Mouse (Mus musculus): ENCODE results near the gene Spata32. TPM values are rescaled to one million over a fixed set of nuclear protein-coding genes. Genes with fewer than 3 reads are reported as not detected.
"Not testable (repeated sequence)": the region's sequence is repeated elsewhere in the genome, so short reads cannot be mapped to it uniquely, and the experiment has no call there.

The Spata32 gene
- polyA plus RNA-seq, 1 experiment from 2014 or later: not detected

DNA sequence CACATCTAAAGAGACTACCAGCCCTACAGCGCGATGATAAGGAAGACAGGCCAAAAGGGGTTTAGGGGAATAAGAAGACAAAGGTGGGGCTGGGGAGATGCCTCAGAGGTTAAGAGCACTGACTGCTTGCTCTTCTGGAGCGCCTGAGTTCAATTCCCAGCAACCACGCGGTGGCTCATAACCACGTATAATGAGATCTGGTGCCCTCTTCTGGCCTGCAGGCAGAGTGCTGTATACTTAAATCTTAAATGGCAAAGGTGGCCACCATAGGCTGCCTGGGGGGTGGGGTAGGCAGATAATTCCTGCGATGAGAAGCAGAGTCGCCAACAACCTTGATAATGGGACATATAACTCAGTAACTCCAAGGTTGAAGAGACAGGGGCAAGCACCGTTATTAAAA, 19.5 kb upstream of the Spata32 start:
- H3K9ac ChIP-seq: no peak overlapping the region
- H3K36me3 ChIP-seq: peaks cover 59% of the 10 kb centered on the region
- no peak overlapping the region for H3K4me2 ChIP-seq
- H3K9me3 ChIP-seq (replicated peaks): no peaks in the 10 kb centered on the region
- no peaks in the 10 kb centered on the region for H3K27me3 ChIP-seq
- no peak for ATAC-seq (replicated peaks; ENCODE audit: low FRiP score)
- no peak overlapping the region for H3K4me3 ChIP-seq (replicated peaks)
- no peak overlapping the region for H3K27ac ChIP-seq
- H3K4me1 ChIP-seq: peaks cover 17% of the 10 kb centered on the region
- 79% methylated on average over 9 of the region's 9 CpGs for WGBS

DNA sequence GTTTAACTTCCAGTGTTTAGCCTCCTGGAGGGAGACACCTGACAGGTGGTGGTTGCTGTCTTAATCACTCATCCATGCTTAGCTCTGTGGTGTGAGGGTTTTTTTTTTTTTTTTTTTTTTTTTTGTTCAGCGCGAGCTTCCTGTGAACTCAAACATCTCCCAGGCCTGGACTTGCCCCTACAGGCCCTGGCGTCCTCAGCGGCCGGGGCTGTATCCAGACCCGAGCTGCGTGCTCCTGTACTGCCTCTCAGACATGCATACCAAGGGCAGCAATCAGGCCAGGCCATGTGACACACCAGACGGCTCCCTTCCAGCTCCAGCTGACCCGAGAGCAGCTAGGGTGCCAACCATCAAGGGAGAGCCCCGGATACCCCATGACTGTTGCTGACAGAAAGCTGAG, 18.7 kb upstream of the Spata32 start:
- 76% methylated on average over 10 of the region's 10 CpGs for WGBS
- Histone ChIP-seq H3K9me3 (replicated peaks) (no peaks in the 10 kb centered on the region), H3K4me1 (peaks cover 17% of the 10 kb centered on the region), H3K4me2 (no peak overlapping the region), H3K9ac (no peak overlapping the region), H3K36me3 (peaks cover 58% of the 10 kb centered on the region), H3K4me3 (replicated peaks) (no peak overlapping the region), H3K27ac (no peak overlapping the region), H3K27me3 (no peaks in the 10 kb centered on the region)
- ATAC-seq (replicated peaks; ENCODE audit: low FRiP score): no peak

DNA sequence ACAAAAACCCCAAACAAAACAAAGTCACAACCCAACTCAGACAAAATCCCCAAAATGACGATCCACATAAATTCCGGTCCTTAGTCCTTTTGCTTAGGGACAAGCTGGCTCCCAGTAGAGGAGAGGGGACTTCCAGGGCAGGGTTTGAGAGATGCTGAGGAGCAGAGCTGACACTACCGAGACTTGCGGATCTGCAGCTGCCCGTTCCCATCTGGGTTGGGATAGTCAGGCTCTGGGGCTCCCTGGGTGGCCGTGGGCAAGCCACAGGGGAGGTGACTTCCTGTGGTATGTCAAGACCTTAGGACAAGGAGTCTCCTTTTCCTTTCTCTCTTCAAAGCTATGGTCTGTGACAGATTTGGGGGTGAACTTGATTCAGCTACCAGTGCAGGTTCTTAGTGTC, 18.2 kb upstream of the Spata32 start:
- no peak overlapping the region for H3K27ac ChIP-seq
- WGBS: 74% methylated on average over 6 of the region's 6 CpGs
- ATAC-seq (replicated peaks; ENCODE audit: low FRiP score): no peak

DNA sequence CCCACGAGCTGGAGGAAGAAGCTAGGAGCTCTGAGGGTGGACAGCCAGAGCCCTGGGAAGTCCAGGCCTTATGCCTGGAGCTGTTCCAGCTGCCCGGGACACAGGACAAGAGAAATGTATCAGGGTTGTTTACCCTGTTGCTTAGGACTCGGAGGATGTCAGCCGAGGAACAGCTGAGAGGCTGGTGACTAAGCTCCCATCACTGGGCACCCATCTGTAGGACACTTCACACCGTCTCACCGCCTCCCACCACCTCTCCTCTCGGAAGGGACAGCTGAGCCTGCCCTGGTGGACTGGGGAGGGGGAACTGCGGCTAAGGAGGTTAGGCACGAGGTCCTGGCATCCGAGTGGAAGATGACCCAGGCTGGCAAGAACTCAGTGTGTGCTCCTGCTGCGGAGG, 17.5 kb upstream of the Spata32 start:
- Histone ChIP-seq H3K9ac (no peak overlapping the region), H3K9me3 (replicated peaks) (no peaks in the 10 kb centered on the region), H3K4me3 (replicated peaks) (no peak overlapping the region), H3K27me3 (no peaks in the 10 kb centered on the region), H3K36me3 (peaks cover 60% of the 10 kb centered on the region), H3K4me1 (peaks cover 13% of the 10 kb centered on the region), H3K27ac (no peak overlapping the region), H3K4me2 (no peak overlapping the region)
- WGBS: 40% methylated on average over 11 of the region's 11 CpGs
- ATAC-seq (replicated peaks; ENCODE audit: low FRiP score): 0 out of 2 replicates have a peak, but pooled peaks have one; percentile 26

More for the DNA sequence above, 18.2 kb upstream of the Spata32 start:
- peaks cover 17% of the 10 kb centered on the region for H3K4me1 ChIP-seq
- no peak overlapping the region for H3K9ac ChIP-seq
- no peak overlapping the region for H3K4me2 ChIP-seq
- peaks cover 58% of the 10 kb centered on the region for H3K36me3 ChIP-seq
- no peak overlapping the region for H3K4me3 ChIP-seq (replicated peaks)
- no peaks in the 10 kb centered on the region for H3K27me3 ChIP-seq
- no peaks in the 10 kb centered on the region for H3K9me3 ChIP-seq (replicated peaks)

DNA sequence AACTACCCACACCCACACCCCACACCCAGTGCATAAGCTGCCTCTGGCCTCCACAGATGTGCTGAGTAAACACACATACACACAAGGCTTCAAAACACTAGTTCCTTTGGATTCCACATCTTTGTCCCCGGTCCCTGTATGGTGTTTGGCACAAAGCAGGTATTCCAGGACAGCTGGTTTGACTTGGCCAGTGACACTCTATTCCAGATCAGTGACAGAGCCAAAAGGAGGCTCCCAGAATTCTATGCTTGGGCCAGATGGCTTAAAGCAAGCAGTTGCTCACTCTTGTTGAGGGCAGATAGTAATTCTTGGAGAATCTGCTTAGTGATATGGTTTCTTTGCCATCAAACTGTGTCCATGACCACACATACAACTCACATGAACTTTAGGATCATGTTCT, 16.2 kb upstream of the Spata32 start:
- Histone ChIP-seq H3K27ac (no peak overlapping the region), H3K9ac (no peak overlapping the region), H3K9me3 (replicated peaks) (no peaks in the 10 kb centered on the region), H3K4me2 (no peak overlapping the region), H3K27me3 (no peaks in the 10 kb centered on the region), H3K36me3 (peaks cover 60% of the 10 kb centered on the region), H3K4me3 (replicated peaks) (no peak overlapping the region), H3K4me1 (peaks cover 9% of the 10 kb centered on the region)
- ATAC-seq (replicated peaks; ENCODE audit: low FRiP score): no peak
- 75% methylated on average over 1 of the region's 1 CpGs for WGBS

DNA sequence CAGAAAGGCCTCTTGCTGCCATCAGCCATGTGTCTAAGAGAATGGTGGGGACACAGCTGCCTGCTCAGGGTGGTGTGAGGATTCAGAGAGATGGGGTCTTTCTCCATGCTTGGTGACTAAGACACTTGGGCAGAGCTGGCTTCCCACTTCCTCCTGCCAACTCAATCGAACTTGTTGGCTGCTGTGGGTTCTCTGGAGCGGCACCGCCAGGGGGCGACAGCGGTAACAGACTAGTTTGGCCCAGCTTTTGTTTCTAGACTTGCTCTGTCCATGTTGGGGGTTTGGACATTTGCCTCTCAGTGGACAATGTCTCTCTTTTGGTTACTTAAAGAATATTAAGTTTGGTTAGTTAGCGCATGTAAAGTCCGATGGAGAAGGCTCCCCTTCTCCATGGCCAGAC, 14.7 kb upstream of the Spata32 start:
- Histone ChIP-seq H3K9me3 (replicated peaks) (no peaks in the 10 kb centered on the region), H3K27ac (no peak overlapping the region), H3K4me1 (peaks cover 9% of the 10 kb centered on the region), H3K4me2 (no peak overlapping the region), H3K36me3 (peaks cover 57% of the 10 kb centered on the region), H3K27me3 (no peaks in the 10 kb centered on the region), H3K4me3 (replicated peaks) (no peak overlapping the region), H3K9ac (no peak overlapping the region)
- ATAC-seq (replicated peaks; ENCODE audit: low FRiP score): no peak
- 45% methylated on average over 7 of the region's 7 CpGs for WGBS

DNA sequence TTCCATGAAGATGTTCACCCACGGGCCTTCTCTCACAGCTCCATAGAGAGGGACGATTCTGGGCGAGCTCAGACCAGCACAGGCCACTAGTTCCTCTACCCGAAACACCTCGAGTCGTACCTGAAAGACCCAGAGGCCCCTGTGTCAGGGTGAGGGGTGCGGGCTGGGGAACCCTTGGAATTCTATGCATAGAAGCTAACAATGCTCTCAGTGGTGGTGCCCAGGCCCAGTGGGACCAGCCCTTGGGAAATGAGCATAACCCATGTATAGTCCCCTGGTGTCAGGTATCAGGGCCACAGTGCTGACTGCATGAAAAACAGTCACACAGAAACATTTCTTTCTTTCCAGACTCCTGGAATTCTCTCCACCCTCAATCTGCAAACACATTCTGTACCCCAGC, 13.1 kb upstream of the Spata32 start:
- no peak overlapping the region for H3K27ac ChIP-seq
- H3K9me3 ChIP-seq (replicated peaks): no peaks in the 10 kb centered on the region
- no peak overlapping the region for H3K4me3 ChIP-seq (replicated peaks)
- H3K4me2 ChIP-seq: no peak overlapping the region
- ATAC-seq (replicated peaks; ENCODE audit: low FRiP score): no peak
- H3K4me1 ChIP-seq: peaks cover 9% of the 10 kb centered on the region
- no peaks in the 10 kb centered on the region for H3K27me3 ChIP-seq
- WGBS: 88% methylated on average over 7 of the region's 7 CpGs
- peaks cover 62% of the 10 kb centered on the region for H3K36me3 ChIP-seq
- H3K9ac ChIP-seq: no peak overlapping the region

DNA sequence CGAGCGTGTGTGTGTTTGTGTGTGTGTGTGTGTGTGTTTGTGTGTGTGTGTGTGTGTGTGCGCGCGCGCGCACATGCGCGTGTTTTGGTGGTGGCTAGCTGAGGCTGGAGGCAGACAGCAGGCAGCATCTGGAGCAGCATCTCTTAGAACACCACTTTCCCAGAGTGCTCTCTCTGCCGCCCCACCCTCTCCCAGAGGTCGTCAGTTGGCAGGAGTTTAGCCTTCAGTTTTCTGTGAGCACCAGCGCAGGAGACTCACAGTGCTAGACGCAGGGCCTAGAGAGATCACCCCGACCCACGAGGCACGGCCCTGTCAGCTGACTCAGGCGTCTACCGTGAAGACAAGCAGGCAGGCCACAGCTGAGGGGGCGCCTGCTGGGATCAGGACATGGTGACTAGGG, 12.4 kb upstream of the Spata32 start:
- H3K9me3 ChIP-seq (replicated peaks): no peaks in the 10 kb centered on the region
- 89% methylated on average over 19 of the region's 19 CpGs for WGBS

DNA sequence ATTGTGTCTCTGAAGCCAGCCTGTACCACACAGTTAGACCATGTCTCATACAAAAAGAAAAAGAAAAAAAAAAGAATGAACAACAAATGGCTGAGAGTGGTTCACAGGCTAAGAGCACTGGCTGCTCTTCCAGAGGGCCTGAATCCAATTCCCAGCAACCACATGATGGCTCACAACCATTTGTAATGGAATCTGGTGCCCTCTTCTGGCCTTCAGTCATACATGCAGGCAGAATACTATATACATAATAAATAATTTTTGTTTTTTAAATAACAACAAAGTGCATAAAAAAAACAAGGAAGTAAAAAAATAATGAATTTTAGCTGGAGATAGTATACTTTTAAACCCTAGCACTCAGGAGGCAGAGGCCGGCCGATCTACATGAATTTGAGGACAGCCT, 11.4 kb upstream of the Spata32 start:
- H3K4me2 ChIP-seq: no peak overlapping the region
- no peak overlapping the region for H3K27ac ChIP-seq
- 98% methylated on average over 2 of the region's 2 CpGs for WGBS
- no peaks in the 10 kb centered on the region for H3K27me3 ChIP-seq
- H3K36me3 ChIP-seq: peaks cover 69% of the 10 kb centered on the region
- H3K4me3 ChIP-seq (replicated peaks): no peak overlapping the region
- H3K9ac ChIP-seq: no peak overlapping the region
- peaks cover 6% of the 10 kb centered on the region; the same call in 1 of the 2 replicates for H3K4me1 ChIP-seq
- ATAC-seq (replicated peaks; ENCODE audit: low FRiP score): no peak
- no peaks in the 10 kb centered on the region for H3K9me3 ChIP-seq (replicated peaks)

More for the DNA sequence above, 12.4 kb upstream of the Spata32 start:
- Histone ChIP-seq H3K4me1 (peaks cover 5% of the 10 kb centered on the region), H3K27me3 (no peaks in the 10 kb centered on the region), H3K4me2 (no peak overlapping the region), H3K27ac (no peak overlapping the region), H3K4me3 (replicated peaks) (no peak overlapping the region), H3K36me3 (peaks cover 64% of the 10 kb centered on the region), H3K9ac (no peak overlapping the region)
- no peak for ATAC-seq (replicated peaks; ENCODE audit: low FRiP score)

DNA sequence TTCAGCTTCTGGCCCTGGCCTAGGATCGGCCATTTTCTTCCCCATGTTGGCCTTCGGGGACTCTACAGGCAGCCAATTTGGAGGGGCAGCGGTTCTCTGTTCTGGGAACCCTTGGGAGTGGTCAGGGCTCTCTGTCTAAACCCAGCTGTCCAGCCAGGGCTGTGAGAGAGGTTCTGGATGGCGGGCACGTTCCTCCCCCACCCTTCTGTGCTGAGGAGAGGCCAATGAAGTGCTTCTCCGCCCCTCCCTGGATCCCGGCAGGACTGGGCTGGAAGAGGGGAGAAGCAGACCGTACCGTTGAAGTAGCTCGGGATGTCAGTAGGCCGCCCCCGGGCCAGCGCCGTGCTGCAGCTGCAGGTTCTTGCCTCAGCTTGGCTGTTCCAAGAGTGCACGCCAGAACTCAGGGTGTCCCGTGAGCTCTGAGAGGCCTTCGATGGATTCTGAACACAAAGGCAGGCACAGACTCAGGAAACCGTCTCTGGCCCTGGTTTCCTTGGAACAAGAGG, 5.8 kb upstream of the Spata32 start:
- peaks cover 84% of the 10 kb centered on the region for H3K36me3 ChIP-seq
- H3K4me2 ChIP-seq: no peak overlapping the region
- no peaks in the 10 kb centered on the region for H3K27me3 ChIP-seq
- H3K27ac ChIP-seq: peak overlapping the region; percentile 4; the same call in 1 of the 2 replicates
- 58% methylated on average over 18 of the region's 18 CpGs for WGBS
- H3K4me1 ChIP-seq: 0 out of 2 replicates have a peak, but pooled peaks cover 8% of the 10 kb centered on the region
- H3K4me3 ChIP-seq (replicated peaks): no peak overlapping the region
- H3K9ac ChIP-seq: no peak overlapping the region
- no peaks in the 10 kb centered on the region for H3K9me3 ChIP-seq (replicated peaks)
- ATAC-seq (replicated peaks; ENCODE audit: low FRiP score): no peak

DNA sequence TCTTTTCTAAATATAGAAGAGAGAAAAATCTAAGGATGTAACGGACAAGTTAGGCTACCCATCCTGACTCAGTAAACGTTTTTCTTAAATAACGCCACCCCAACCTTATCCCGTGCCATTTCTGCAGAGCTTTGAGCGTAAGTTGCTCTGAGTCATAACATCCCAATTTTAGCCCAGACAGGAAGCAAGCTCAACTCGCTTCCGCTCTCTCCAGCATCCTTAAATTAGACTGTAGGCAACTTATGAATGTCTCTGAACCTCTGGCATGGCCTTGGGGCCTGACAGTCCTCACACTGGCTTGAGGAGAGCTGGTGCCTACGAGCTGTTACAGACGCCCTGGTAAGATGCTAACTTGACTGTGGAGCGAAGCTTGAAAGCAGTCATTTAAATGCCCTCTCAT, 5.2 kb upstream of the Spata32 start:
- ATAC-seq (replicated peaks; ENCODE audit: low FRiP score): no peak
- peaks cover 9% of the 10 kb centered on the region for H3K4me1 ChIP-seq
- H3K27me3 ChIP-seq: no peaks in the 10 kb centered on the region
- H3K27ac ChIP-seq: no peak overlapping the region
- H3K4me2 ChIP-seq: no peak overlapping the region
- peaks cover 78% of the 10 kb centered on the region for H3K36me3 ChIP-seq
- H3K9me3 ChIP-seq (replicated peaks): no peaks in the 10 kb centered on the region
- H3K9ac ChIP-seq: no peak overlapping the region
- WGBS: 85% methylated on average over 10 of the region's 10 CpGs
- H3K4me3 ChIP-seq (replicated peaks): no peak overlapping the region

DNA sequence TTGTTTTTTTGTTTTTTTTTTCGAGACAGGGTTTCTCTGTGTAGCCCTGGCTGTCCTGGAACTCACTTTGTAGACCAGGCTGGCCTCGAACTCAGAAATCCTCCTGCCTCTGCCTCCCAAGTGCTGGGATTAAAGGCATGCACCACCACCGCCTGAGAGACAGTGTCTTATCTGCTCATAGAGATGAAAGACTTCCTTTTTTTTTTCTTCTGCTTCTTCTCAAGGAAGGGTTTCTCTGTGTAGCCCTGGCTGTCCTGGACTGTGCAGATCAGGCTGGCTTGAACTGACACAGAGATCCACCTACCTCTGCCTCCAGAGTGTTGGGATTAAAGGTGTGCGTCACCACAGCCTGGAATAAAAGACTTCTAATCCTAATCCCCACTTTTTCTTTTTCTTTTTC, 4.5 kb upstream of the Spata32 start:
- not testable (repeated sequence) for H3K27me3 ChIP-seq; H3K9ac ChIP-seq; H3K4me3 ChIP-seq (replicated peaks); ATAC-seq (replicated peaks; ENCODE audit: low FRiP score); H3K4me2 ChIP-seq; H3K27ac ChIP-seq; H3K9me3 ChIP-seq (replicated peaks)
- H3K4me1 ChIP-seq: peaks cover 16% of the 10 kb centered on the region
- WGBS: 82% methylated on average over 4 of the region's 4 CpGs
- H3K36me3 ChIP-seq: peaks cover 74% of the 10 kb centered on the region

DNA sequence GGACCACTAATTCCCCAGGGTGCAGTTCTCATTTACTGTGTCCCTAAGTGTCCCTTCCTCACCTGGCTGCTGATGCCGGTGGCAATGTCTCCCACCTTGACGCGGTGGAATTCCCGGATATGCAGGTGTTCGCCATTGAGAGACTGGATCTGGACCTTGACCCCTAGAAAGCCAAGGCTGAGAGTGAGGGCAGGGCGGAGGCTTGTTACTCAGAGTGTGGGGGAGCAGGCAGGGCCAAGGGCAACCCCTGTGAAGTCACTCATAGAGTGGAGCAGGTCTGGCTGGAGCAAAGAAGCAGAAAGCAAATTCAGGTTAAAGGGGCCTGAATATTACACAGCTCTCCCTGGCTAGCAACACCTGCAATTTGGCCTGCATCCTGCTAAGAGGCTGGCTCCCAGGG, 3.2 kb upstream of the Spata32 start:
- Histone ChIP-seq H3K36me3 (peaks cover 61% of the 10 kb centered on the region), H3K9ac (no peak overlapping the region), H3K4me1 (peaks cover 20% of the 10 kb centered on the region), H3K4me2 (no peak overlapping the region), H3K9me3 (replicated peaks) (no peaks in the 10 kb centered on the region), H3K4me3 (replicated peaks) (no peak overlapping the region), H3K27ac (no peak overlapping the region), H3K27me3 (peaks cover 7% of the 10 kb centered on the region; the same call in 1 of the 2 replicates)
- no peak for ATAC-seq (replicated peaks; ENCODE audit: low FRiP score)
- WGBS: 85% methylated on average over 6 of the region's 6 CpGs
